Mouse (Mus musculus) midbrain, postnatal 0 days (tissue): ENCODE data around the gene Ccdc106. TPM values are rescaled to one million over a fixed set of nuclear protein-coding genes. Genes with fewer than 3 reads are reported as not detected.
"Not testable (repeated sequence)": the region's sequence is repeated elsewhere in the genome, so short reads cannot be mapped to it uniquely, and the experiment has no call there.

Source experiments
- ATAC-seq: fragments of 200-750 bp; cut with Nextera tagmentation; 2 replicates; pipeline ENCODE4 v1.8.0; 2017; ENCODE audit warnings: moderate number of reproducible peaks, mild to moderate bottlenecking, moderate TSS enrichment, moderate library complexity; ENCODE audit not compliant: low FRiP score
- DNase-seq: peaks from one replicate; pipeline ENCODE4 v3.0.0-alpha.2; 2015; ENCODE audit warnings: low spot score
- H3K27ac ChIP-seq: fragments of 300-500 bp; sonication (generic); 2 replicates; pipeline ENCODE4 v1.5.1; 2014; ENCODE audit warnings: low read depth, mild to moderate bottlenecking, low read length, mixed read lengths
- H3K27me3 ChIP-seq: fragments of 300-500 bp; sonication (generic); 2 replicates; pipeline ENCODE4 v1.6.1; 2014; ENCODE audit warnings: low read length, control low read depth, mixed read lengths; ENCODE audit not compliant: insufficient read depth
- H3K36me3 ChIP-seq: fragments of 300-500 bp; sonication (generic); 2 replicates; pipeline ENCODE4 v1.6.1; 2014; ENCODE audit warnings: low read length, control low read depth, mixed read lengths; ENCODE audit not compliant: insufficient read depth
- H3K4me1 ChIP-seq: fragments of 300-500 bp; sonication (generic); 2 replicates; pipeline ENCODE4 v1.6.1; 2014; ENCODE audit warnings: mild to moderate bottlenecking, control low read depth, antibody characterized with exemption, low read length, mixed read lengths; ENCODE audit not compliant: insufficient read depth
- H3K4me2 ChIP-seq: fragments of 300-500 bp; sonication (generic); 2 replicates; pipeline ENCODE4 v1.6.1; 2014; ENCODE audit warnings: low read depth, mild to moderate bottlenecking, low read length, mixed read lengths; ENCODE audit not compliant: poor library complexity, severe bottlenecking
- H3K4me3 ChIP-seq: fragments of 300-500 bp; sonication (generic); 2 replicates; pipeline ENCODE4 v1.5.1; 2014; ENCODE audit warnings: low read depth, mild to moderate bottlenecking, low read length, moderate library complexity
- H3K9ac ChIP-seq: fragments of 300-500 bp; sonication (generic); replicated peaks from 2 replicates; pipeline ENCODE4 v1.6.1; 2014; ENCODE audit warnings: mild to moderate bottlenecking, low read length, moderate library complexity, mixed read lengths; ENCODE audit not compliant: poor library complexity, severe bottlenecking
- H3K9me3 ChIP-seq: fragments of 300-500 bp; sonication (generic); 2 replicates; pipeline ENCODE4 v1.6.1; 2016; ENCODE audit warnings: low read length, control low read depth
- CTCF ChIP-seq: IDR thresholded peaks from 2 replicates; pipeline ENCODE4 v1.5.1; 2016; ENCODE audit warnings: antibody characterized with exemption, mild to moderate bottlenecking
- WGBS: fragments of 180-500 bp; shearing (Covaris S2); extraction: QIAGEN DNeasy Blood & Tissue Kit; methylation state at CpG from one replicate; pipeline ENCODE4 v1.1.7; 2014; 5-methylcytosine and 5-hydroxymethylcytosine counted together
- polyA plus RNA-seq: library from polyadenylated mRNA; unstranded; fragments of >200 nt; fragmentation: Nextera tagmentation; extraction: Ambion mirVana; gene quantifications from 2 replicates; pipeline ENCODE4 v1.2.1, GENCODE M21; 2015
- total RNA-seq: library from RNA; depleted of rRNA; stranded (reverse); fragments of >200 nt; gene quantifications from 2 replicates; pipeline ENCODE4 v1.2.3, GENCODE M21; 2014

Gene Ccdc106
- total and polyA plus RNA-seq, 2 experiments from 2014 or later: 68.8 to 75.4 TPM

- Histone ChIP-seq H3K4me1 (peaks cover 7% of the 10 kb centered on the region; the same call in 1 of the 2 replicates), H3K4me2 (no peak overlapping the region)
- WGBS: 98% methylated on average over 21 of the region's 21 CpGs
Observed at GRCm38 (mm10) chr7:5017931-5018330, 2.4 kb upstream of the Ccdc106 start.

GRCm38 (mm10) chr7:5019576-5019975 is 777 bp upstream of the Ccdc106 start:
- DNase-seq, H3K4me1 ChIP-seq, ATAC-seq, H3K9me3 ChIP-seq, H3K9ac ChIP-seq, H3K27me3 ChIP-seq: not testable (repeated sequence)
- Histone ChIP-seq H3K4me2 (peak overlapping the region; percentile 91), H3K27ac (peak overlapping the region; percentile 94), H3K4me3 (peak overlapping the region; percentile 79), H3K36me3 (peaks cover 17% of the 10 kb centered on the region; the same call in 1 of the 2 replicates)
- 28% methylated on average over 8 of the region's 8 CpGs for WGBS

More at GRCm38 (mm10) chr7:5017931-5018330, 2.4 kb upstream of the Ccdc106 start:
- Histone ChIP-seq H3K9ac (no peak overlapping the region), H3K9me3 (no peaks in the 10 kb centered on the region), H3K4me3 (no peak overlapping the region), H3K27me3 (no peaks in the 10 kb centered on the region), H3K27ac (no peak overlapping the region), H3K36me3 (peaks cover under 1% of the 10 kb centered on the region; the same call in 1 of the 2 replicates)
- no peak for DNase-seq
- ATAC-seq: no peak
- no peak for TF ChIP-seq CTCF

- H3K27me3 ChIP-seq: no peaks in the 10 kb centered on the region
- peak overlapping the region; percentile 94 for H3K27ac ChIP-seq
- peaks cover 7% of the 10 kb centered on the region; the same call in 1 of the 2 replicates for H3K4me1 ChIP-seq
- no peak for TF ChIP-seq CTCF
- 0% methylated on average over 14 of the region's 15 CpGs for WGBS
- peak; percentile 7; the same call in 1 of the 2 replicates for ATAC-seq
- H3K9ac ChIP-seq: peak overlapping the region; percentile 93
- peak overlapping the region; percentile 91 for H3K4me2 ChIP-seq
- DNase-seq: peak; percentile 11
- no peaks in the 10 kb centered on the region for H3K9me3 ChIP-seq
- peaks cover 17% of the 10 kb centered on the region; the same call in 1 of the 2 replicates for H3K36me3 ChIP-seq
- H3K4me3 ChIP-seq: peak overlapping the region; percentile 79
Observed at GRCm38 (mm10) chr7:5020685-5021084, 332 bp downstream of the Ccdc106 start.

- TF ChIP-seq CTCF: no peak
- Histone ChIP-seq H3K4me2 (peak overlapping the region; percentile 91), H3K4me1 (peaks cover 7% of the 10 kb centered on the region; the same call in 1 of the 2 replicates), H3K27ac (peak overlapping the region; percentile 94), H3K27me3 (no peaks in the 10 kb centered on the region), H3K4me3 (peak overlapping the region; percentile 79), H3K9ac (peak overlapping the region; percentile 93), H3K36me3 (peaks cover 17% of the 10 kb centered on the region; the same call in 1 of the 2 replicates), H3K9me3 (no peaks in the 10 kb centered on the region)
- no peak for ATAC-seq
- whole genome bisulfite sequencing: 46% methylated on average over 5 of the region's 5 CpGs
- DNase-seq: no peak
Observed at GRCm38 (mm10) chr7:5021197-5021596, 844 bp downstream of the Ccdc106 start.

- H3K4me1 ChIP-seq: no peaks in the 10 kb centered on the region
- peaks cover 62% of the 10 kb centered on the region for H3K36me3 ChIP-seq
Observed at GRCm38 (mm10) chr7:5029543-5029942, 9.2 kb downstream of the Ccdc106 start.

GRCm38 (mm10) chr7:5029946-5030345 is 9.6 kb downstream of the Ccdc106 start:
- Histone ChIP-seq H3K4me3 (no peak overlapping the region), H3K27me3 (no peaks in the 10 kb centered on the region), H3K27ac (no peak overlapping the region), H3K9me3 (peaks cover 21% of the 10 kb centered on the region; the same call in 1 of the 2 replicates), H3K9ac (no peak overlapping the region), H3K4me2 (no peak overlapping the region), H3K4me1 (no peaks in the 10 kb centered on the region), H3K36me3 (peaks cover 63% of the 10 kb centered on the region)
- no peak for ATAC-seq
- TF ChIP-seq CTCF: no peak
- 96% methylated on average over 21 of the region's 21 CpGs for WGBS
- no peak for DNase-seq

More at GRCm38 (mm10) chr7:5029543-5029942, 9.2 kb downstream of the Ccdc106 start:
- no peak for ATAC-seq
- no peak for DNase-seq
- Histone ChIP-seq H3K9ac (no peak overlapping the region), H3K27ac (no peak overlapping the region), H3K4me3 (no peak overlapping the region), H3K9me3 (peaks cover 21% of the 10 kb centered on the region; the same call in 1 of the 2 replicates), H3K4me2 (no peak overlapping the region), H3K27me3 (no peaks in the 10 kb centered on the region)
- no peak for TF ChIP-seq CTCF
- WGBS: 96% methylated on average over 22 of the region's 22 CpGs
